Mouse (Mus musculus) CH12.LX (cell line): Measurements from ENCODE around the gene Strn. TPM values are rescaled to one million over a fixed set of nuclear protein-coding genes. Genes with fewer than 3 reads are reported as not detected.
A peak's percentile ranks its signal among the peaks of the same experiment; 100 is the strongest.

Experiments used
- DNase-seq: peaks from one replicate; pipeline ENCODE4 v3.0.0-alpha.2; 2013; ENCODE audit errors: extremely low read depth
- H3K27ac ChIP-seq: 2 replicates; pipeline ENCODE4 v1.5.1; 2012; ENCODE audit warnings: low read depth, mild to moderate bottlenecking, control low read depth, moderate library complexity; ENCODE audit not compliant: insufficient read depth
- H3K27me3 ChIP-seq: replicated peaks from 2 replicates; pipeline ENCODE3; 2012; ENCODE audit warnings: inconsistent platforms
- H3K36me3 ChIP-seq, 2 experiments: replicated peaks in 1 of 2; 2 replicates each; pipeline versions ENCODE3 to v1.6.1; 2012; ENCODE audit warnings: inconsistent platforms in 1 of 2, low read length in 1 of 2, mild to moderate bottlenecking in 1 of 2, mixed read lengths in 1 of 2, moderate library complexity in 1 of 2; ENCODE audit not compliant: control insufficient read depth in 1 of 2, insufficient read depth in 1 of 2
- H3K4me1 ChIP-seq, 2 experiments: 2 replicates each; pipeline ENCODE4 v1.6.1; 2012; ENCODE audit warnings: inconsistent platforms in 1 of 2, moderate library complexity in 1 of 2; ENCODE audit not compliant: insufficient read depth in 2 of 2, control insufficient read depth in 1 of 2
- H3K4me2 ChIP-seq: 2 replicates; pipeline ENCODE4 v1.6.1; 2012; ENCODE audit warnings: low read depth, mild to moderate bottlenecking, control low read depth; ENCODE audit not compliant: poor library complexity, insufficient read depth, severe bottlenecking
- H3K4me3 ChIP-seq, 3 experiments: fragments of 150-350 bp in 1 of 3; sonication (generic) in 1 of 3; replicated peaks in 1 of 3; 2 replicates each; pipeline versions ENCODE3 to v1.5.1; 2011 to 2012; ENCODE audit warnings: low read depth in 2 of 3, low read length in 2 of 3, mild to moderate bottlenecking in 2 of 3, moderate library complexity in 2 of 3, control low read depth in 1 of 3, improper control_type of control experiment in 1 of 3, inconsistent platforms in 1 of 3, mixed read lengths in 1 of 3; ENCODE audit not compliant: poor library complexity in 1 of 3
- H3K79me2 ChIP-seq: replicated peaks from 2 replicates; pipeline ENCODE4 v1.6.1; 2012; ENCODE audit warnings: mild to moderate bottlenecking, moderate library complexity; ENCODE audit not compliant: control insufficient read depth, poor library complexity, insufficient read depth, severe bottlenecking; ENCODE audit errors: extremely low read depth
- H3K9ac ChIP-seq: 2 replicates; pipeline ENCODE4 v1.6.1; 2012; ENCODE audit warnings: low read depth, mild to moderate bottlenecking, control low read depth, moderate library complexity; ENCODE audit not compliant: insufficient read depth
- H3K9me3 ChIP-seq: replicated peaks from 2 replicates; pipeline ENCODE3; 2012; ENCODE audit warnings: low read length, inconsistent platforms, mixed read lengths
- BHLHE40 ChIP-seq: IDR thresholded peaks from 2 replicates; pipeline ENCODE4 v1.6.1; 2011; ENCODE audit warnings: mild to moderate bottlenecking, low read depth, low read length, improper control_type of control experiment
- CHD1 ChIP-seq: IDR thresholded peaks from 2 replicates; pipeline ENCODE4 v1.6.1; 2012; ENCODE audit warnings: low read depth, low read length, improper control_type of control experiment, inconsistent platforms
- CHD2 ChIP-seq: IDR thresholded peaks from 2 replicates; pipeline ENCODE4 v1.6.1; 2011; ENCODE audit warnings: low read length, improper control_type of control experiment
- CTCF ChIP-seq, 2 experiments: IDR thresholded peaks in 1 of 2; conservative IDR thresholded peaks in 1 of 2; 2 replicates each; pipeline ENCODE4 v1.5.1; 2011 to 2012; ENCODE audit warnings: low read depth in 2 of 2, low read length in 2 of 2, improper control_type of control experiment in 1 of 2, inconsistent platforms in 1 of 2, mild to moderate bottlenecking in 1 of 2, moderate library complexity in 1 of 2
- E2F4 ChIP-seq: IDR thresholded peaks from 2 replicates; pipeline ENCODE4 v1.6.1; 2011; ENCODE audit warnings: low read depth, low read length, improper control_type of control experiment; ENCODE audit not compliant: insufficient replicate concordance
- ELF1 ChIP-seq: IDR thresholded peaks from 2 replicates; pipeline ENCODE4 v1.6.1; 2014; ENCODE audit warnings: low read depth, mild to moderate bottlenecking, inconsistent platforms, low read length, improper control_type of control experiment
- EP300 ChIP-seq: IDR thresholded peaks from 2 replicates; pipeline ENCODE4 v1.6.1; 2011; ENCODE audit warnings: low read length, improper control_type of control experiment
- ETS1 ChIP-seq: conservative IDR thresholded peaks from 2 replicates; pipeline ENCODE4 v1.6.1; 2012; ENCODE audit warnings: low read depth, mild to moderate bottlenecking, inconsistent platforms, low read length, improper control_type of control experiment, moderate library complexity
- GABPA ChIP-seq: IDR thresholded peaks from 2 replicates; pipeline ENCODE4 v1.6.1; 2012; ENCODE audit warnings: low read depth, low read length, improper control_type of control experiment, inconsistent platforms; ENCODE audit not compliant: insufficient replicate concordance
- HCFC1 ChIP-seq: IDR thresholded peaks from 2 replicates; pipeline ENCODE4 v1.6.1; 2012; ENCODE audit warnings: low read depth, mild to moderate bottlenecking, inconsistent platforms, low read length, improper control_type of control experiment
- IRF4 ChIP-seq: IDR thresholded peaks from 2 replicates; pipeline ENCODE4 v1.6.1; 2014; ENCODE audit warnings: low read depth, mild to moderate bottlenecking, inconsistent platforms, low read length, improper control_type of control experiment
- JUN ChIP-seq: IDR thresholded peaks from 2 replicates; pipeline ENCODE4 v1.6.1; 2011; ENCODE audit warnings: low read depth, mild to moderate bottlenecking, low read length, improper control_type of control experiment, moderate library complexity; ENCODE audit not compliant: insufficient read depth
- JUND ChIP-seq: conservative IDR thresholded peaks from 2 replicates; pipeline ENCODE4 v1.6.1; 2011; ENCODE audit warnings: low read depth, low read length, improper control_type of control experiment
- KAT2A ChIP-seq: IDR thresholded peaks from 2 replicates; pipeline ENCODE4 v1.6.1; 2012; ENCODE audit warnings: low read length, improper control_type of control experiment, inconsistent platforms; ENCODE audit not compliant: insufficient replicate concordance
- MAFK ChIP-seq: IDR thresholded peaks from 2 replicates; pipeline ENCODE4 v1.6.1; 2011; ENCODE audit warnings: low read length, improper control_type of control experiment; ENCODE audit not compliant: insufficient replicate concordance
- MAX ChIP-seq: IDR thresholded peaks from 2 replicates; pipeline ENCODE4 v1.6.1; 2011; ENCODE audit warnings: low read length, improper control_type of control experiment
- MAZ ChIP-seq: IDR thresholded peaks from 2 replicates; pipeline ENCODE4 v1.6.1; 2012; ENCODE audit warnings: low read depth, mild to moderate bottlenecking, inconsistent platforms, low read length, improper control_type of control experiment, moderate library complexity
- MEF2A ChIP-seq: IDR thresholded peaks from 2 replicates; pipeline ENCODE4 v1.6.1; 2014; ENCODE audit warnings: low read depth, mild to moderate bottlenecking, inconsistent platforms, low read length, improper control_type of control experiment, borderline replicate concordance
- MXI1 ChIP-seq: IDR thresholded peaks from 2 replicates; pipeline ENCODE4 v1.6.1; 2011; ENCODE audit warnings: mild to moderate bottlenecking, low read depth, low read length, improper control_type of control experiment
- MYC ChIP-seq: IDR thresholded peaks from 2 replicates; pipeline ENCODE4 v1.6.1; 2011; ENCODE audit warnings: low read depth, mild to moderate bottlenecking, improper control_type of control experiment, low read length
- NELFE ChIP-seq: IDR thresholded peaks from 2 replicates; pipeline ENCODE4 v1.6.1; 2011; ENCODE audit warnings: low read depth, low read length, improper control_type of control experiment
- NRF1 ChIP-seq: IDR thresholded peaks from 2 replicates; pipeline ENCODE4 v1.6.1; 2014; ENCODE audit warnings: low read depth, mild to moderate bottlenecking, inconsistent platforms, low read length, improper control_type of control experiment, moderate library complexity
- PAX5 ChIP-seq: IDR thresholded peaks from 2 replicates; pipeline ENCODE4 v1.6.1; 2012; ENCODE audit warnings: low read length, inconsistent platforms, mixed read lengths
- POLR2A ChIP-seq: IDR thresholded peaks from 2 replicates; pipeline ENCODE4 v1.6.1; 2011; ENCODE audit warnings: low read depth, mild to moderate bottlenecking, improper control_type of control experiment, low read length
- POLR2AphosphoS2 ChIP-seq: IDR thresholded peaks from 2 replicates; pipeline ENCODE4 v1.6.1; 2011; ENCODE audit warnings: low read depth, low read length, improper control_type of control experiment
- RAD21 ChIP-seq: IDR thresholded peaks from 2 replicates; pipeline ENCODE4 v1.6.1; 2011; ENCODE audit warnings: low read depth, mild to moderate bottlenecking, low read length, improper control_type of control experiment, moderate library complexity
- RCOR1 ChIP-seq: conservative IDR thresholded peaks from 2 replicates; pipeline ENCODE4 v1.6.1; 2012; ENCODE audit warnings: low read depth, mild to moderate bottlenecking, inconsistent platforms, low read length, improper control_type of control experiment
- SIN3A ChIP-seq: IDR thresholded peaks from 2 replicates; pipeline ENCODE4 v1.6.1; 2012; ENCODE audit warnings: low read length, improper control_type of control experiment, inconsistent platforms
- SMC3 ChIP-seq: IDR thresholded peaks from 2 replicates; pipeline ENCODE4 v1.6.1; 2011; ENCODE audit warnings: low read depth, low read length, improper control_type of control experiment
- TBP ChIP-seq: conservative IDR thresholded peaks from 2 replicates; pipeline ENCODE4 v1.6.1; 2011; ENCODE audit warnings: low read depth, low read length, improper control_type of control experiment
- TCF12 ChIP-seq: IDR thresholded peaks from 2 replicates; pipeline ENCODE4 v1.6.1; 2014; ENCODE audit warnings: low read depth, mild to moderate bottlenecking, inconsistent platforms, low read length, improper control_type of control experiment
- UBTF ChIP-seq: IDR thresholded peaks from 2 replicates; pipeline ENCODE4 v1.6.1; 2012; ENCODE audit warnings: low read depth, mild to moderate bottlenecking, inconsistent platforms, low read length, improper control_type of control experiment, moderate library complexity
- USF1 ChIP-seq: IDR thresholded peaks from 2 replicates; pipeline ENCODE4 v1.6.1; 2014; ENCODE audit warnings: low read depth, mild to moderate bottlenecking, inconsistent platforms, low read length, improper control_type of control experiment
- USF2 ChIP-seq: conservative IDR thresholded peaks from 2 replicates; pipeline ENCODE4 v1.6.1; 2011; ENCODE audit warnings: low read depth, low read length, improper control_type of control experiment
- ZC3H11A ChIP-seq: IDR thresholded peaks from 2 replicates; pipeline ENCODE4 v1.6.1; 2012; ENCODE audit warnings: low read depth, mild to moderate bottlenecking, inconsistent platforms, low read length, improper control_type of control experiment
- ZKSCAN1 ChIP-seq: IDR thresholded peaks from 2 replicates; pipeline ENCODE4 v1.6.1; 2012; ENCODE audit warnings: low read depth, inconsistent platforms, low read length, improper control_type of control experiment, borderline replicate concordance
- ZMIZ1 ChIP-seq: IDR thresholded peaks from 2 replicates; pipeline ENCODE4 v1.6.1; 2012; ENCODE audit warnings: low read depth, mild to moderate bottlenecking, inconsistent platforms, low read length, improper control_type of control experiment
- ZNF384 ChIP-seq: IDR thresholded peaks from 2 replicates; pipeline ENCODE4 v1.6.1; 2012; ENCODE audit warnings: low read depth, low read length, improper control_type of control experiment, inconsistent platforms
- dilution Hi-C: fragments of 300-500 bp; cut with MboI; formaldehyde crosslinking; loops from 2 replicates; pipeline ENCODE4 v1.14.3; 2020; ENCODE audit warnings: low sequenced_read_pairs; ENCODE audit not compliant: extremely low pct_unique_long_range_greater_than_20kb, extremely low pct_ligation_motif_present
- in situ Hi-C: fragments of 300-500 bp; cut with MboI; formaldehyde crosslinking; loops from 3 replicates; pipeline ENCODE4 v1.14.3; 2019; ENCODE audit warnings: low sequenced_read_pairs, low pct_ligation_motif_present, low pct_unique_long_range_greater_than_20kb, mixed read lengths
- polyA plus RNA-seq: library from polyadenylated mRNA; unstranded; fragments of >175 nt; gene quantifications from 2 replicates; pipeline ENCODE4 v1.2.1, GENCODE M21; 2012; ENCODE audit warnings: low read depth; ENCODE audit not compliant: insufficient read length
- total RNA-seq, 2 experiments: library from RNA; depleted of rRNA; stranded (reverse); fragments of 300-350 nt in 1 of 2; fragments of >200 nt in 1 of 2; gene quantifications; 2 replicates each; pipeline ENCODE4 v1.2.3; 2012 to 2014

Strn gene
- total and polyA plus RNA-seq, 3 experiments = 9.9 to 14.3 (median 12.3) TPM

- peak; percentile 43 for DNase-seq
- Histone ChIP-seq H3K4me2 (no peak overlapping the region), H3K36me3 (peaks cover 21 to 76% of the 10 kb centered on the region in 2 experiments), H3K79me2 (no peaks in the 10 kb centered on the region), H3K9ac (no peak overlapping the region), H3K4me3 (no peak overlapping the region), H3K27me3 (no peaks in the 10 kb centered on the region), H3K9me3 (no peaks in the 10 kb centered on the region), H3K4me1 (peaks cover 3 to 9% of the 10 kb centered on the region in 2 experiments; a peak in 2 of 4 replicates), H3K27ac (no peak overlapping the region)
- in situ Hi-C loops (no loop called here), dilution Hi-C loops (no loop called here)
- TF ChIP-seq NRF1 = no peak
- TF ChIP-seq JUND = peak; percentile 84
- no peak for TF ChIP-seq GABPA
- no peak for TF ChIP-seq CTCF (conservative IDR thresholded peaks at IDR 0.05 in 1 of 2, IDR thresholded peaks at IDR 0.05 in 1 of 2; ENCODE audit: low read depth in 2 of 2, low read length in 2 of 2)
- TF ChIP-seq E2F4 = no peak
- no peak for TF ChIP-seq CHD1
- TF ChIP-seq RCOR1 = no peak
- peak; percentile 48; the same call in 1 of the 2 replicates for TF ChIP-seq TCF12
- TF ChIP-seq PAX5 = no peak
- peak; percentile 88 for TF ChIP-seq IRF4
- 0 out of 2 replicates have a peak, but pooled peaks have one; percentile 41 for TF ChIP-seq MYC
- peak; percentile 86 for TF ChIP-seq ETS1
- TF ChIP-seq ZNF384 = no peak
- TF ChIP-seq MAZ = no peak
- no peak for TF ChIP-seq SIN3A
- peak; percentile 38; the same call in 1 of the 2 replicates for TF ChIP-seq MEF2A
- TF ChIP-seq MAFK = no peak
- TF ChIP-seq KAT2A = no peak
- TF ChIP-seq MXI1 = no peak
- TF ChIP-seq UBTF = no peak
- no peak for TF ChIP-seq ZMIZ1
- TF ChIP-seq MAX = no peak
- no peak for TF ChIP-seq USF1
- TF ChIP-seq ZC3H11A = no peak
- no peak for TF ChIP-seq ZKSCAN1
- no peak for TF ChIP-seq USF2
- TF ChIP-seq HCFC1 = no peak
- peak; percentile 93 for TF ChIP-seq EP300
- TF ChIP-seq ELF1 = no peak
- no peak for TF ChIP-seq SMC3
- TF ChIP-seq TBP = no peak
- TF ChIP-seq POLR2AphosphoS2 = no peak
- TF ChIP-seq JUN = peak; percentile 85
- no peak for TF ChIP-seq NELFE
- TF ChIP-seq BHLHE40 = peak; percentile 82
- peak; percentile 51; the same call in 1 of the 2 replicates for TF ChIP-seq CHD2
- no peak for TF ChIP-seq RAD21
- no peak for TF ChIP-seq POLR2A
Observed at GRCm38 (mm10) chr17:78664962-78665545, 71.9 kb downstream of the Strn start.
